Mouse (Mus musculus): Measurements from ENCODE around the gene Atg4a. TPM values are rescaled to one million over a fixed set of nuclear protein-coding genes. Genes with fewer than 3 reads are reported as not detected.

Atg4a gene
- polyA plus RNA-seq (2012; rRNA removed) (10.7 and 12.4 TPM in 2 replicates), polyA plus RNA-seq (2014; fragmentation: Nextera tagmentation; extraction: Ambion mirVana) (23.2 and 26.3 TPM in 2 replicates)

DNA sequence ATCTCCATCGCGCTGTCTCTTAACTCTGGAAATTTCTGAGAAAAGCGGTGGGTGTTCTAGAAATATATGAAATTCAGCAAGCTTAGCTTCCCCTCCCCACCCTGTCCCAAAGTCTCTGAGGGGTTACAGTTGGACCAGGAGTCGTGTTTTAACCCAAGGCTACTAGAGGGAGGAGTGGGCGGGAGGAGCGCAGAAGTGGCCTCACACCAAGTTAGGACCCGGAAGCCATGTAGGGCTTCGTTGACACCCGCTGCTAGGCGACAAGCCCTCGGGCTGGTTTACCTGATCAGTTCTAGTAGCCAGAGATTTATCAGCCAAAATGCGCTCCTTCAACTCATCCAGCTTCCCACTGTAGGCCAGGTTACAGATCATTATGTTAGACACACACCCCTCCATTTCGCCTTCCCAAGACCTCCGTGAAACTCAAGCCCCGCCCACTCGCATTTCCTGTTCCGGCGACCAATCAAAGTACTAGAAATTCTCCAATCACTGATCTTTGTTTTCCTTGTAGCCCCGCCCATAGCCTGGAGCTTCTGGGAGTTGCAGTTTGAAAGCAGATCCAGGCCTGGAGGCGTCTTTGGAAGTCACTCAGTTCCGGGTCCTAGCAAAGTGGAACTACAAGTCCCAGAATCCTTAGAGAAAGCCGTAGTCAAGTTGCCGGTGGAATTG is at the start of gene Atg4a, which contains the start of gene Psmd10:
Gene Atg4a, plus strand, starts transcription at position 636 of the 669 bp plus-strand sequence.
Gene Psmd10, minus strand, starts transcription at position 457 of the 669 bp plus-strand sequence.
- Histone ChIP-seq H3K4me1 (ENCODE audit: control insufficient read depth, insufficient read depth, low read length) (no peaks in the 10 kb centered on the region), H3K9me3 (ENCODE audit: control insufficient read depth, low read length) (no peaks in the 10 kb centered on the region), H3K4me2 (replicated peaks; ENCODE audit: low read depth, low read length, severe bottlenecking) (peak within 1 kb of the TSS; percentile 59), H3K4me3 (replicated peaks; ENCODE audit: low read length) (peak within 1 kb of the TSS; percentile 47), H3K36me3 (ENCODE audit: control insufficient read depth, insufficient read depth, low read length) (peaks cover 5% of the 10 kb centered on the region; the same call in 1 of the 2 replicates), H3K9ac (ENCODE audit: low read depth, low read length, severe bottlenecking) (peak within 1 kb of the TSS; percentile 52), H3K27ac (replicated peaks; ENCODE audit: low read depth, low read length) (0 out of 2 replicates have a peak within 1 kb of the TSS, but pooled peaks have one; percentile 48), H3K27me3 (ENCODE audit: control insufficient read depth, insufficient read depth, low read length) (no peaks in the 10 kb centered on the region)
- DNase-seq (ENCODE audit: low spot score) (peak; percentile 93), ATAC-seq (ENCODE audit: low FRiP score, low read depth) (peak; percentile 98)
- no peak for TF ChIP-seq POLR2A (IDR thresholded peaks at IDR 0.05; ENCODE audit: borderline replicate concordance, extremely low read depth, insufficient read depth, insufficient read length)
- 22% methylated on average over 23 of the region's 23 CpGs for WGBS

GRCm38 (mm10) chrX:140907360-140907759 is 49.3 kb upstream of the Atg4a start, which contains the start of gene Vsig1:
Gene Vsig1, plus strand, starts transcription at chrX:140907608.
- Histone ChIP-seq H3K4me3 (replicated peaks; ENCODE audit: low read length) (no peak within 1 kb of the TSS), H3K36me3 (ENCODE audit: control insufficient read depth, insufficient read depth, low read length) (no peaks in the 10 kb centered on the region), H3K4me1 (ENCODE audit: control insufficient read depth, insufficient read depth, low read length) (no peaks in the 10 kb centered on the region), H3K9me3 (ENCODE audit: control insufficient read depth, low read length) (no peaks in the 10 kb centered on the region), H3K9ac (ENCODE audit: low read depth, low read length, severe bottlenecking) (no peak within 1 kb of the TSS), H3K4me2 (replicated peaks; ENCODE audit: low read depth, low read length, severe bottlenecking) (no peak within 1 kb of the TSS), H3K27me3 (ENCODE audit: control insufficient read depth, insufficient read depth, low read length) (no peaks in the 10 kb centered on the region), H3K27ac (replicated peaks; ENCODE audit: low read depth, low read length) (no peak within 1 kb of the TSS)
- 69% methylated on average over 7 of the region's 7 CpGs for WGBS
- no peak for DNase-seq (ENCODE audit: low spot score)
- TF ChIP-seq POLR2A (IDR thresholded peaks at IDR 0.05; ENCODE audit: borderline replicate concordance, extremely low read depth, insufficient read depth, insufficient read length): no peak
- ATAC-seq (ENCODE audit: low FRiP score, low read depth): no peak

DNA sequence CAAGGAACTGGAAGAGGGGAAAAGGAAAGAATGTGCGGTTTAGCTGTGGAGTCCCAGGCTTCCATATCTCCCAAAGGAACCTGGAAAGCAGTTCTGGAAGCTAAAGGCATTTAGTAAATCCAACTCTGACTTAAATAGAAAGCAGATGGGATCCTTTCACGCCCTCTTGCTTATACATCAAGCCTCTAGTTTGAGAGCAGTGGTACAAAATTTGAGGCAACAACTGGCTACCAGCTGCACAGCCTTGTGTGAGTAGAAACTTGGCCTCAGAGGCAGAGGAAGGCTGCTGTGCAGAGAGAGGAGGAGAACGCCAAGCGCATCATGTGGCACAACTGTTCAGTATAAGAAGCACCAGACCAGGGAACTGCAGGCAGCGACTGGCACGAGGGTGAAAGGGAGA is 35.4 kb upstream of the Atg4a start:
- Histone ChIP-seq H3K4me1 (ENCODE audit: control insufficient read depth, insufficient read depth, low read length) (no peaks in the 10 kb centered on the region), H3K9me3 (ENCODE audit: control insufficient read depth, low read length) (no peaks in the 10 kb centered on the region), H3K4me3 (replicated peaks; ENCODE audit: low read length) (no peak overlapping the region), H3K36me3 (ENCODE audit: control insufficient read depth, insufficient read depth, low read length) (no peaks in the 10 kb centered on the region), H3K27me3 (ENCODE audit: control insufficient read depth, insufficient read depth, low read length) (0 out of 2 replicates have a peak, but pooled peaks cover 9% of the 10 kb centered on the region), H3K27ac (replicated peaks; ENCODE audit: low read depth, low read length) (no peak overlapping the region), H3K9ac (ENCODE audit: low read depth, low read length, severe bottlenecking) (no peak overlapping the region), H3K4me2 (replicated peaks; ENCODE audit: low read depth, low read length, severe bottlenecking) (no peak overlapping the region)
- DNase-seq (ENCODE audit: low spot score) (peak; percentile 61), ATAC-seq (ENCODE audit: low FRiP score, low read depth) (no peak; the same call in 1 of the 2 replicates)
- WGBS: 55% methylated on average over 6 of the region's 6 CpGs
- TF ChIP-seq POLR2A (IDR thresholded peaks at IDR 0.05; ENCODE audit: borderline replicate concordance, extremely low read depth, insufficient read depth, insufficient read length): no peak

DNA sequence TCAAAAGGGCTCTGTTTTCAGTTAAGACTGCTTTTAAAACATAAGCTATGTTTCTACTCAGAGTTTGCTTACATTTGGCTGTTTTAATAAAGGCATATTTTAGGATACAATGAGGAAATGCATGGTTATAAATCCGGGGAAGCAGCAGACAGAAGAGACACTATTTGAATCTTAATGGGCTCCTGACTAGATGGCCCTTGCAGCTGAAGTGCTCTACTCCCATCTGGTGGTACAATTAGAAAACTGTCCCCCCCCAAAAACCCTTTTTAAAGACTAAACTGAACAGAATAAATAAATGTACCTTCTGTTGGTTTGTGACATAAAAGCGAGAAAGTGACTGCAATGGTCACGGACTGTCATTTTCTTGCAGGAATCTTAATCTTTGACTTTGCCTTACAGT is 24.6 kb upstream of the Atg4a start:
- Histone ChIP-seq H3K4me1 (ENCODE audit: control insufficient read depth, insufficient read depth, low read length) (no peaks in the 10 kb centered on the region), H3K4me2 (replicated peaks; ENCODE audit: low read depth, low read length, severe bottlenecking) (no peak overlapping the region), H3K9ac (ENCODE audit: low read depth, low read length, severe bottlenecking) (no peak overlapping the region), H3K27me3 (ENCODE audit: control insufficient read depth, insufficient read depth, low read length) (no peaks in the 10 kb centered on the region), H3K36me3 (ENCODE audit: control insufficient read depth, insufficient read depth, low read length) (no peaks in the 10 kb centered on the region), H3K4me3 (replicated peaks; ENCODE audit: low read length) (no peak overlapping the region), H3K27ac (replicated peaks; ENCODE audit: low read depth, low read length) (no peak overlapping the region), H3K9me3 (ENCODE audit: control insufficient read depth, low read length) (no peaks in the 10 kb centered on the region)
- WGBS: 63% methylated on average over 3 of the region's 3 CpGs
- no peak for DNase-seq (ENCODE audit: low spot score)
- no peak for ATAC-seq (ENCODE audit: low FRiP score, low read depth)
- TF ChIP-seq POLR2A (IDR thresholded peaks at IDR 0.05; ENCODE audit: borderline replicate concordance, extremely low read depth, insufficient read depth, insufficient read length): no peak

DNA sequence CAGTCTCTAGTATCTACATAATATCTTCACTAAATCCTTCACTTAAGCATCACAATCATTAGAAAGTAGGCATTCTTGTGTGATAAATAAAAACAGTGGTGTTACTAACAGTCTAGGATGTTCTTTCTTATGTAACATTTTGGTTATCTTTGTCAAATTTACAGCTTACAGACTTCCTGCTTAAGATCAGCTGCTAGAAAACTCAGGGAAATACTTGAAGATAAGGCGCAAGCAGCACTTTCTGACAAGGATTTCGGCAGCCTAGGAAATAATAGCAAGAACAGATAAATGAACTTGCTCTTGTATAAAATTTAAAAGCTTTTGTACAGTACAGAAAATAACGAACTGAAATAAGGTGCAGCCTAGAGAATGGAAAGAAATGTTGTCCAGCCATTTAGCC is 23.4 kb upstream of the Atg4a start:
- 80% methylated on average over 3 of the region's 3 CpGs for WGBS
- TF ChIP-seq POLR2A (IDR thresholded peaks at IDR 0.05; ENCODE audit: borderline replicate concordance, extremely low read depth, insufficient read depth, insufficient read length): no peak

More for the DNA sequence above, 23.4 kb upstream of the Atg4a start:
- no peaks in the 10 kb centered on the region for H3K4me1 ChIP-seq (ENCODE audit: control insufficient read depth, insufficient read depth, low read length)
- H3K4me3 ChIP-seq (replicated peaks; ENCODE audit: low read length): no peak overlapping the region
- no peak overlapping the region for H3K9ac ChIP-seq (ENCODE audit: low read depth, low read length, severe bottlenecking)
- no peak overlapping the region for H3K27ac ChIP-seq (replicated peaks; ENCODE audit: low read depth, low read length)
- H3K36me3 ChIP-seq (ENCODE audit: control insufficient read depth, insufficient read depth, low read length): no peaks in the 10 kb centered on the region
- DNase-seq (ENCODE audit: low spot score): no peak
- H3K27me3 ChIP-seq (ENCODE audit: control insufficient read depth, insufficient read depth, low read length): no peaks in the 10 kb centered on the region
- no peaks in the 10 kb centered on the region for H3K9me3 ChIP-seq (ENCODE audit: control insufficient read depth, low read length)
- ATAC-seq (ENCODE audit: low FRiP score, low read depth): no peak
- H3K4me2 ChIP-seq (replicated peaks; ENCODE audit: low read depth, low read length, severe bottlenecking): no peak overlapping the region

Measured in limb, embryonic 14.5 days (tissue).